Mouse (Mus musculus): ENCODE measurements at regions not wholly inside any gene's neighbourhood (a gene's known extent, or its start where the extent isn't known, plus 50 kb on each side); places are given as distances from the start of the nearest gene placed in this dataset.

GRCm38 (mm10) chr8:33985430-33985977 is 126.0 kb downstream of the Gm10131 start:
- Histone ChIP-seq H3K9me3 (ENCODE audit: control insufficient read depth, low read length) (no peaks in the 10 kb centered on the region), H3K27me3 (ENCODE audit: control insufficient read depth, insufficient read depth, low read length) (no peaks in the 10 kb centered on the region), H3K4me2 (ENCODE audit: low read length) (no peak overlapping the region), H3K36me3 (ENCODE audit: control insufficient read depth, insufficient read depth, low read length) (no peaks in the 10 kb centered on the region), H3K4me3 (replicated peaks; ENCODE audit: low read depth, low read length) (no peak overlapping the region), H3K4me1 (ENCODE audit: control insufficient read depth, insufficient read depth, low read length) (no peaks in the 10 kb centered on the region), H3K9ac (replicated peaks; ENCODE audit: low read length) (no peak overlapping the region), H3K27ac (replicated peaks; ENCODE audit: low read depth, low read length) (no peak overlapping the region)
- 71% methylated on average over 11 of the region's 11 CpGs for WGBS
- ATAC-seq (ENCODE audit: low FRiP score, low TSS enrichment) (no peak), DNase-seq (no peak)

- Histone ChIP-seq H3K4me1 (ENCODE audit: control insufficient read depth, insufficient read depth, low read length) (0 out of 2 replicates have a peak, but pooled peaks cover 4% of the 10 kb centered on the region), H3K4me3 (replicated peaks; ENCODE audit: low read depth, low read length) (no peak overlapping the region), H3K36me3 (ENCODE audit: control insufficient read depth, insufficient read depth, low read length) (no peaks in the 10 kb centered on the region), H3K27me3 (ENCODE audit: control insufficient read depth, insufficient read depth, low read length) (no peaks in the 10 kb centered on the region), H3K9me3 (ENCODE audit: control insufficient read depth, low read length) (no peaks in the 10 kb centered on the region), H3K27ac (replicated peaks; ENCODE audit: low read depth, low read length) (no peak overlapping the region), H3K4me2 (ENCODE audit: low read length) (no peak overlapping the region), H3K9ac (replicated peaks; ENCODE audit: low read length) (no peak overlapping the region)
- WGBS = 83% methylated on average over 4 of the region's 4 CpGs
- DNase-seq (no peak), ATAC-seq (ENCODE audit: low FRiP score, low TSS enrichment) (no peak)
These were observed 129.9 kb downstream of the Gm10131 start for GRCm38 (mm10) chr8:33981629-33982028.

GRCm38 (mm10) chr8:33980999-33981398 is 130.5 kb downstream of the Gm10131 start:
- Histone ChIP-seq H3K9ac (replicated peaks; ENCODE audit: low read length) (no peak overlapping the region), H3K36me3 (ENCODE audit: control insufficient read depth, insufficient read depth, low read length) (no peaks in the 10 kb centered on the region), H3K27me3 (ENCODE audit: control insufficient read depth, insufficient read depth, low read length) (no peaks in the 10 kb centered on the region), H3K4me3 (replicated peaks; ENCODE audit: low read depth, low read length) (no peak overlapping the region), H3K4me2 (ENCODE audit: low read length) (no peak overlapping the region), H3K27ac (replicated peaks; ENCODE audit: low read depth, low read length) (no peak overlapping the region), H3K4me1 (ENCODE audit: control insufficient read depth, insufficient read depth, low read length) (0 out of 2 replicates have a peak, but pooled peaks cover 4% of the 10 kb centered on the region), H3K9me3 (ENCODE audit: control insufficient read depth, low read length) (no peaks in the 10 kb centered on the region)
- DNase-seq (no peak), ATAC-seq (ENCODE audit: low FRiP score, low TSS enrichment) (no peak)
- 86% methylated on average over 7 of the region's 7 CpGs for WGBS

Measured in midbrain, embryonic 14.5 days (tissue).